Mouse (Mus musculus) hindbrain, embryonic 14.5 days (tissue): ENCODE measurements around the gene Cd63. TPM values are rescaled to one million over a fixed set of nuclear protein-coding genes. Genes with fewer than 3 reads are reported as not detected.

Experiments used
- ATAC-seq: fragments of 200-750 bp; cut with Nextera tagmentation; 2 replicates; pipeline ENCODE4 v1.8.0; 2017; ENCODE audit warnings: moderate number of reproducible peaks, mild to moderate bottlenecking, moderate TSS enrichment, moderate library complexity; ENCODE audit not compliant: low FRiP score
- DNase-seq: peaks from one replicate; pipeline ENCODE4 v3.0.0-alpha.2; 2015; ENCODE audit warnings: low spot score
- H3K27ac ChIP-seq: fragments of 300-500 bp; sonication (generic); 2 replicates; pipeline ENCODE4 v1.5.1; 2014; ENCODE audit warnings: mild to moderate bottlenecking, moderate library complexity
- H3K27me3 ChIP-seq: fragments of 300-500 bp; sonication (generic); 2 replicates; pipeline ENCODE4 v1.6.1; 2014; ENCODE audit warnings: mild to moderate bottlenecking, low read length, mixed read lengths; ENCODE audit not compliant: control insufficient read depth, insufficient read depth
- H3K36me3 ChIP-seq: fragments of 300-500 bp; sonication (generic); replicated peaks from 2 replicates; pipeline ENCODE4 v1.6.1; 2014; ENCODE audit not compliant: control insufficient read depth, insufficient read depth
- H3K4me1 ChIP-seq: fragments of 300-500 bp; sonication (generic); replicated peaks from 2 replicates; pipeline ENCODE4 v1.6.1; 2014; ENCODE audit warnings: antibody characterized with exemption, low read length, mixed read lengths; ENCODE audit not compliant: control insufficient read depth, insufficient read depth
- H3K4me2 ChIP-seq: fragments of 300-500 bp; sonication (generic); replicated peaks from 2 replicates; pipeline ENCODE4 v1.6.1; 2014; ENCODE audit warnings: mild to moderate bottlenecking, moderate library complexity
- H3K4me3 ChIP-seq: fragments of 300-500 bp; sonication (generic); replicated peaks from 2 replicates; pipeline ENCODE4 v1.5.1; 2014; ENCODE audit warnings: mild to moderate bottlenecking, low read length
- H3K9ac ChIP-seq: fragments of 300-500 bp; sonication (generic); 2 replicates; pipeline ENCODE4 v1.6.1; 2014
- H3K9me3 ChIP-seq: fragments of 300-500 bp; sonication (generic); 2 replicates; pipeline ENCODE4 v1.6.1; 2016; ENCODE audit warnings: low read length; ENCODE audit not compliant: control insufficient read depth
- WGBS: fragments of 180-500 bp; shearing (Covaris S2); extraction: QIAGEN DNeasy Blood & Tissue Kit; methylation state at CpG from one replicate; pipeline ENCODE4 v1.1.7; 2014; 5-methylcytosine and 5-hydroxymethylcytosine counted together
- polyA plus RNA-seq: library from polyadenylated mRNA; unstranded; fragments of >200 nt; fragmentation: Nextera tagmentation; extraction: Ambion mirVana; gene quantifications from 2 replicates; pipeline ENCODE4 v1.2.1, GENCODE M21; 2014

Cd63 gene
- polyA plus RNA-seq, 1 experiment from 2014 or later = 239 TPM

GRCm38 (mm10) chr10:128919966-128920365 is 19.2 kb downstream of the Cd63 start:
- 83% methylated on average over 7 of the region's 7 CpGs for WGBS
- ATAC-seq (no peak), DNase-seq (no peak)
- no peaks in the 10 kb centered on the region for H3K27me3 ChIP-seq
- H3K36me3 ChIP-seq = peaks cover 15% of the 10 kb centered on the region; the same call in 1 of the 2 replicates
- H3K4me3 ChIP-seq = no peak overlapping the region
- peak overlapping the region; percentile 69 for H3K27ac ChIP-seq
- no peak overlapping the region for H3K9ac ChIP-seq
- H3K4me2 ChIP-seq = no peak overlapping the region
- no peaks in the 10 kb centered on the region for H3K9me3 ChIP-seq
- peaks cover 33% of the 10 kb centered on the region for H3K4me1 ChIP-seq

GRCm38 (mm10) chr10:128920736-128921161 is 20.0 kb downstream of the Cd63 start:
- no peak overlapping the region for H3K9ac ChIP-seq

GRCm38 (mm10) chr10:128921251-128921650 is 20.5 kb downstream of the Cd63 start:
- Histone ChIP-seq H3K27me3 (no peaks in the 10 kb centered on the region), H3K9ac (no peak overlapping the region), H3K4me3 (no peak overlapping the region), H3K27ac (0 out of 2 replicates have a peak overlapping the region, but pooled peaks have one; percentile 7), H3K4me1 (peaks cover 33% of the 10 kb centered on the region), H3K36me3 (peaks cover 13% of the 10 kb centered on the region; the same call in 1 of the 2 replicates), H3K9me3 (no peaks in the 10 kb centered on the region), H3K4me2 (peak overlapping the region; percentile 62; the same call in 1 of the 2 replicates)
- no peak for ATAC-seq
- DNase-seq = no peak
- WGBS = 53% methylated on average over 1 of the region's 1 CpGs

More at GRCm38 (mm10) chr10:128920736-128921161, 20.0 kb downstream of the Cd63 start:
- Histone ChIP-seq H3K36me3 (peaks cover 15% of the 10 kb centered on the region; the same call in 1 of the 2 replicates), H3K4me3 (no peak overlapping the region), H3K4me2 (no peak overlapping the region), H3K27me3 (no peaks in the 10 kb centered on the region), H3K9me3 (no peaks in the 10 kb centered on the region), H3K4me1 (peaks cover 33% of the 10 kb centered on the region), H3K27ac (0 out of 2 replicates have a peak overlapping the region, but pooled peaks have one; percentile 7)
- ATAC-seq = no peak
- WGBS = 80% methylated on average over 3 of the region's 3 CpGs
- DNase-seq = no peak

GRCm38 (mm10) chr10:128921883-128922821 is 21.4 kb downstream of the Cd63 start:
- Histone ChIP-seq H3K36me3 (peaks cover 5% of the 10 kb centered on the region; the same call in 1 of the 2 replicates), H3K9me3 (no peaks in the 10 kb centered on the region), H3K27ac (0 out of 2 replicates have a peak overlapping the region, but pooled peaks have one; percentile 7), H3K9ac (peak overlapping the region; percentile 66), H3K4me1 (peaks cover 33% of the 10 kb centered on the region), H3K4me2 (peak overlapping the region; percentile 62), H3K4me3 (peak overlapping the region; percentile 51), H3K27me3 (no peaks in the 10 kb centered on the region)
- DNase-seq = no peak
- 71% methylated on average over 16 of the region's 16 CpGs for WGBS
- no peak for ATAC-seq

GRCm38 (mm10) chr10:128922822-128923012 is 21.9 kb downstream of the Cd63 start, which contains the start of gene Rdh5:
Gene Rdh5 (minus strand): TSS chr10:128922888.
- WGBS = 4% methylated on average over 1 of the region's 1 CpGs
- Histone ChIP-seq H3K4me2 (peak within 1 kb of the TSS; percentile 62), H3K4me3 (peak within 1 kb of the TSS; percentile 51), H3K36me3 (no peaks in the 10 kb centered on the region), H3K9ac (peak within 1 kb of the TSS; percentile 66), H3K27me3 (peaks cover 3% of the 10 kb centered on the region; the same call in 1 of the 2 replicates), H3K4me1 (peaks cover 33% of the 10 kb centered on the region), H3K27ac (peak within 1 kb of the TSS; percentile 83), H3K9me3 (no peaks in the 10 kb centered on the region)
- DNase-seq = no peak
- ATAC-seq = no peak

- peak overlapping the region; percentile 51 for H3K4me3 ChIP-seq
- WGBS = under 1% methylated on average over 42 of the region's 42 CpGs
- no peaks in the 10 kb centered on the region for H3K9me3 ChIP-seq
- H3K27me3 ChIP-seq = peaks cover 5% of the 10 kb centered on the region; the same call in 1 of the 2 replicates
- peaks cover 29% of the 10 kb centered on the region for H3K4me1 ChIP-seq
- H3K4me2 ChIP-seq = peak overlapping the region; percentile 62
- H3K36me3 ChIP-seq = no peaks in the 10 kb centered on the region
- H3K9ac ChIP-seq = peak overlapping the region; percentile 66
- peak; percentile 95 for ATAC-seq
- peak overlapping the region; percentile 83 for H3K27ac ChIP-seq
- peak; percentile 90 for DNase-seq
Observed at GRCm38 (mm10) chr10:128923013-128923691, 22.4 kb downstream of the Cd63 start.

- Histone ChIP-seq H3K36me3 (no peaks in the 10 kb centered on the region), H3K4me1 (peaks cover 26% of the 10 kb centered on the region), H3K4me3 (peak within 1 kb of the TSS; percentile 51), H3K27me3 (peaks cover 5% of the 10 kb centered on the region; the same call in 1 of the 2 replicates), H3K27ac (peak within 1 kb of the TSS; percentile 83), H3K9ac (peak within 1 kb of the TSS; percentile 66), H3K9me3 (no peaks in the 10 kb centered on the region), H3K4me2 (peak within 1 kb of the TSS; percentile 62)
- 65% methylated on average over 9 of the region's 9 CpGs for WGBS
- DNase-seq = no peak
- peak; percentile 0; the same call in 1 of the 2 replicates for ATAC-seq
Observed at GRCm38 (mm10) chr10:128923935-128924334, 23.1 kb downstream of the Cd63 start, which contains the start of gene Bloc1s1. Gene Bloc1s1 (minus strand): TSS chr10:128924035.

GRCm38 (mm10) chr10:128928356-128928755 is 27.6 kb downstream of the Cd63 start:
- Histone ChIP-seq H3K4me2 (no peak overlapping the region), H3K9ac (no peak overlapping the region), H3K27me3 (peaks cover 38% of the 10 kb centered on the region), H3K4me1 (peaks cover 6% of the 10 kb centered on the region), H3K36me3 (no peaks in the 10 kb centered on the region), H3K27ac (no peak overlapping the region), H3K9me3 (no peaks in the 10 kb centered on the region), H3K4me3 (no peak overlapping the region)
- peak; percentile 29; the same call in 1 of the 2 replicates for ATAC-seq
- DNase-seq = no peak
- WGBS = 27% methylated on average over 4 of the region's 4 CpGs
